Mouse (Mus musculus): ENCODE data around the gene Slc31a1.

Gene Slc31a1

DNA sequence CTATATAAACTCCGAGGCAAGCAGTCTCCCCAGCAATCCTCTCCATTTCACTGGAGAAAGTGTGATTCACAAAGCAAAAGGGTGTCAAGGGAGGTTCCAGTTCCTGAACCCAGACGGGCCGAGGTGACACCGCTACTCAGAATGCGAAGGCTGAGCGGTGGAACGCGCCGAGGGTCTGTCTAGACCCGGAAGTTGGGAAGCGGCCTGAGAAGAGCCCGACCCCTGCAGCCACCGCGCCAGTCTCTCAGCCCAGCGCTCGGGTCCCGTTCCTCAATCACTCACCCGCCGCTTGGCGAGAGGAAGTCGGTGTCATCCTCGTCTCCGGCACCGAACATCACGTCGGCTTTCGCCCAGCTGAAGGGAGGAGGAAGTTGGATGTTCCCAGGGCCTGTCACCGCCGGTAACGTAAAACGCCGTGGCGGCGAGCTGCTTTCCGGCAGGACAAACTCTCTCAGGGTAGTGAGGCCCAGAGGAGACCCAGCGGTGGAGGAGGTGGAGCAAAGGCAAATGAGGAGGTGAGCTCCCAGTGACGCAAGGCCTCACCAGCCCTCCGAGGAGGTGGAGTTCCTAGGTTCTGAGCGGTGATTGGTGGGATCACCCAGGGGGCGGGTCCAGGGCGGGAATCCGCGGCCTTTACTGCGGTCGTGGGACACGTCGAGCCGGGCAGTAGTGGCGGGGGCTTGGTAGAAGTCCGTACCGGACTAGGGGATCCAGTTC is at the start of gene Slc31a1, which contains the start of gene Fkbp15:
Gene Slc31a1 (plus strand): TSS at position 640 of the 717 bp plus-strand sequence.
Gene Fkbp15 (minus strand): TSS at position 461 of the 717 bp plus-strand sequence.
- DNase-seq (ENCODE audit: low spot score) = peak; percentile 97

DNA sequence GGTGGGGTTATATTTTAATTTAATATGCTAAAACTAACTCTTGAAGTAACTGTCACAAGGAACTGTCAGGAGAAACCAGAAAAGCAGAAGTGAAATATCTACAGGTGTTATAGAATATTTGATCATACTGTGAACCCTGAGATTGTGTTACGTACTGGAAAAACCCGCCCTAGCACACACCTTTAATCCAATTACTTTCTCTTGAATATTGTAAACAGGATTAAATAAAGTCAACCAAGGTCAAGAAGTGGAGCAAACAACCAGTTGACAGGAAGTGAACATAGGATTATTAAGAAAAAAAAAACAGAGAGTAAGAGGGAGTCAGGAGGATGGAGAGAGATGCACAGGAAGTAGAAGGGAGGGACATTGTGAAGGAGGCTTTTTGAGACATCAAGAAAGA is 47.7 kb upstream of the Slc31a1 start:
- no peak for DNase-seq (ENCODE audit: low spot score)

DNA sequence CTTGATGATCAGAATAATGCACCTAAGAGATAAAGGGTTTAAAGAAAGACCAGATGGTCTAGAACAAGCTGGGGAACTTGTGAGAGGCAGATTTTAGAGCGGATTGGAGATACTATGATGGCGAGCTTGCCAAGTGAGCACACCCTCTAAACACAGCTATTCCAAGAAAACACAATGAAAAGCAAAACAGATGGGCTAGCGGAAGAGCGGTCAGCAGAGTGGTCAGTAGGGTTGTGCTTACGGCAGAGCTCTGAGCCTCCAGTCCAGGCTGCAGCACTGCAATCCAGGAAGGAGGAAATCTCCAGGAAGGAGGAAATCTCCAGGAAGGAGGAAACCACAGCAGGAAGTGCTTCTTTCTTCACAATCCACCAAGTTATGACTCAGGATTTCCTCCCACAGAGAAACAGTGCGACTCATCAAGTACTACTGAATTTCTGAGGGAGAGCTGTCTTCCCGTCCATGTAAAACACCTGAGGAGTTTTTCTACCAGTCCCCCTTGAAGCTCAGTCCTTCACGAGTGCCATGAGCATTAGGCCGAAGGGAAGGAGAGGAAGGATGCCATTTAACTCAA is 46.8 kb upstream of the Slc31a1 start:
- no peak for DNase-seq (ENCODE audit: low spot score)

DNA sequence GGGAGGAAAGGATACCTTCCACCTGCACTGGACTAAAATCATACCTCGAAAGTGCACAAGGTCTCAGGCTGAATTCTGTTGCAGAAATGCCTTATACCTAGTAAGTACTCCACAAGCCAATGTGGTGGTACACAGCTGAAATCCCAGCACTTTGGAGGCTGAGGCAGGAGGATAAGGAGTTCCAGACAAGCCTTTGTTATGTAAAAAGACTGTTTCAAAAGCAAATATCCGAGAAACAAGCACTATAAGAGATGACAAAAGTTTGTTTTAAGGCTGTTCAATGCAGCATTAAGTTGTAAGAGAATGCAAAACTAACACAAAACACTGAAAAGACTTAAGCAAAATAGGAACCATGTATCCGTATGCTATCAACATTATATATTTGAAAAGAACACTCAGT is 46.0 kb upstream of the Slc31a1 start:
- no peak for DNase-seq (ENCODE audit: low spot score)

DNA sequence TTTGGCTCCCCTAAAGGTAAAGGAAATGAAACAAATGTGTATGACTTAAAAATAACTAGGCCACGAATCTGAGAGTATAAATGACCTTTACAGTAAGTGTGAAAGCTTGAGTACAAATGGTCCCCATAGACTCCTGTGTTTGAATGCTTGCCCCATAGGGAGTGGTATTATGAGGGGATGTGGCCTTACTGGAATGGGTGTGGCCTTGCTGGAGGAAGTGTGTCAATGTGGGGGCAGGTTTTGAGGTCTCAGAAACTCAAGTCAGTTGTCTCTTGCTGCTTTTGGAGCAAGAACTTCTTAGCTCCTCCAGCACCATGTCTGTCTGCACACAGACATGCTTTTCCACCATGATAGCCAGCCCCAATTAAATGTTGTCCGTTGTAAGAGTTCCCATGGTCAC is 44.1 kb upstream of the Slc31a1 start:
- no peak for DNase-seq (ENCODE audit: low spot score)

DNA sequence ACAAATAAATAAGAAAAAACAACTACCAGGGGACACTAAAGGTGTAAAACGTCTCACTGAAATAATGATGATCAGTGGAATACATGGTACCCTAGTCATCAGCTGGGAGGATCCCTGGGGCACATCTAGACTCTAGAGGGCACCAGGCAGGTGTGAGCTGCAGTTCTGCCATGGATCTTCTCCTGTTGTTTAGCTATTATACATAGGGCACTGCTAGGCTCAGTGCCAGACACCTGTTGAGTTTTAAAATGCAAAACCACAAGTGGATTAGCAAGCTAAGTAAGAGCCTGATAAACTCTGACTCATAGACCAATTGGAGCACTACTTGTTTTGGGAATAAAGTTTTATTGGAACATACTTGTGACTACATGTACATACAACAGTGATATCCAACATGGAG is 42.2 kb upstream of the Slc31a1 start:
- DNase-seq (ENCODE audit: low spot score) = no peak

DNA sequence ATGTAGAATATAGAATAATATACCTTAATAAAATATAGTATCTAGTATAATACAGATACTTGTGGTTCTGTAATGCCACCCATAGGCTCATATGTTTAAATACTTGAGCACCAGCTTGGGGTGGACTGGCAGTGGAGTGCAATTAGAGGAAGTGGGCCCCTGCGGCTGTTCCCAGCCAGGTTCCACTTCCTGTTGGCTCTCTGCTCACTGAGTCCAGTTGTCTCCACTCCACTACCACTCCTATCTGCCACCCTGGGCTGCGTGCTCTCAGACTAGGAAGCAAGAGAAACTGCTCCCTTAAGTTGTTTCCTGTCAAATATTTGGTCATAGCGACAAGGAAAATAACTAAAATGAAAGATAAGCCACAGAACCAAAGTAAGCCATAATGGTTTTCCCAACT is 37.8 kb upstream of the Slc31a1 start:
- no peak for DNase-seq (ENCODE audit: low spot score)

DNA sequence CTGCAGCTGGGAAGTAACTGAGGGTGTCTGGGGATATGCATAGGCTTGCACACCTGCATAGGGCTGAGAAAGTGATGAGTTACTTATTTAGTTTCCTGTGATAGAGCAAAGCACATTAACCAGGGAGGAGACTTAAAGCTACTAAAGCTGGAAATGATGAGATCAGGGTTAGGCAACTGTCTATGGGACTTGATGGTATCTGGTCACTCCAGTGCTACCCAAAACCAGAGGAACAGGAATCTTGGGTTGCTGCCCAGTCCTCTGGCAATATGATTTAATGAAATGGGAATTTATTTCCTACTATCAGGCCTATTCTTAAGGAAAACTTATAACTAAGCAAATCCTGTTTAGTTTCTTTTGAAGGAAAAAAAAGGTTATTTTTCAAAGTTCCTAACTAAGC is 34.4 kb upstream of the Slc31a1 start:
- no peak for DNase-seq (ENCODE audit: low spot score)

DNA sequence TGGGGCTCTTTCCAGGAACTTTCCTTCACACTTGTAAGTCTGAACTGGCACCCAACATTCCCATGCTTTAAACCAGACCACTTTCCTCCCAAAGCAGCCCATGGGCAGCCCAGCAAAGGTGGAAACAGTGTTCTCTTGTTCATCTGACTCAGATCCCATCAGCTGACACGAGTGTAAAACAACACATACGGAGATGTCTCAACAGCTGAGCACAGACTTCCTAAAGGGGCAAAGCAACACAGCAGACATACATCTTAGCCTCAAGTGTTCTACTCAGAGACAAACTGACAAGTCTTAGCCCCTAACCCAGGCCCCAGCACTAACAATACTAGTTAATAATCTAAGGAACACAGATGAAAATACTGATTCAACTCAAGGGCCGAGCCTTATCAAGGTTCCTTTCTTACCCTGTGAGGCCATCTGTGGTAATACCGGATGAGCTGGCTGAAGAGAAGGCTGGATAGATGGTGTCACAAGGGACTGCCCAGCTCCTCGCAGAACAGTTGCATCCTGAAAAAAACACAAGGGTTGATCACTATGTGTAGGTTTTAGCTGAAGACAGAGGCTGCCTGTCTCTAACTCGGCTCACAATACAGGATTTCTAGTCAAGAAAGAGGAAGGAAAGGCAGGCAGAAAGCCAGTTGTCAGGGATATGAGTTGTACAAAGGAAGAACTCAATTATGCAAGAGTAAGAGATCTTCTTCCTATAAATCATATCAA is 31.4 kb upstream of the Slc31a1 start:
- DNase-seq (ENCODE audit: low spot score) = no peak

DNA sequence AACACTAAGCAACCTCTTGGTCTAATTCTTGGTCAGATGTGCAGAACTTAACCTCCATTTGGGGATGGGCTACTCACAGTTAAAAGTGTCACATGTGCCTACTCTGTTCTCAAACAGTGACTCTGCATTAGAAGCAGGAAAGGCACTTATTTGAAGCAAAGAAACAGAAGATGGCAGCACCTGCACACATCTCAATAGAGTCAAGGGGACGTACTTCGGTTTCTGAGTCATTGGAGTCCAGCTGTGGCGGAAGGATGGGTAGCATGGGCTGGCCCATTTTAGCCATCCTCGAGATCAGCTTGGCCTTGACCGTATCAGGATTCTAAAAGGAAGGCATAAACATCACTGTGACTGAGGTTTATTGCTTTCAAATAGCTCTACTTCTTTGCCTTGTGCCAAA is 28.6 kb upstream of the Slc31a1 start:
- no peak for DNase-seq (ENCODE audit: low spot score)

DNA sequence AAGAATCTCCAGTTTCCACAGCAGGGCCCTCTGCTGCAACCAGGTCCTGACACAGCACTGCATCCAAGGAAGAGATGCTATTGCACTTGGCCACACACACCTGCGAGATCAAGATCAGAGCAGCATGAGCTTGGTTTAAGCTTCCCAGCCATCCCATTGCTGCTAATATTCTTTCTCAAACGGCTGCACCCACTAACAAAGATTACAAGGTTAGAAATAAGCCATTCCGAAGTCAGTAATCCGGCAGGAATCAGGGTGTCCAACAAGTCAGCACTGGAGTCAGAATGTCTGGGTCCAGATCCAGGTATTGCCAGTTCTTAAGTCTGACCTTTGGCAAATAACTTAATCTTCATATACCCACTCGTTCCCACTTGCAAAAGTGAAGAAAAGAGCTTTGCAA is 22.0 kb upstream of the Slc31a1 start:
- no peak for DNase-seq (ENCODE audit: low spot score)

DNA sequence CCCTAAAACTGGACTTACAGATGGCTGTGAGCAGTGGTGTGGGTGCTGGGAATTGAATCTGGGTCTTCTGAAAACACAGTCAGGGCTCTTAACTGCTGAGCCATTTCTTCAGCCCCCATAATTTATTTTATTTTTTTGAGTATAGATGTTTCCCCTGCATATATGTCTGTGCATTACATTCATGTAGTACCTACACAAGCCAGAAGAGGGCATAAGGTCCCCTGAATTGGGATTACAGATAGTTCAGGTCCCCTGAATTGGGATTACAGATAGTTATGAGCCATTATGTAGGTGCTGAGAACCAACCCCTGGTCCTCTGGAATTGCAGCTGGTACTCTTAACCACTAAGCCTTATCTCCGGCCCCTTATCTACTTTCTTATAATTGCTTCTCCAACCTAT is 16.5 kb upstream of the Slc31a1 start:
- DNase-seq (ENCODE audit: low spot score) = no peak

DNA sequence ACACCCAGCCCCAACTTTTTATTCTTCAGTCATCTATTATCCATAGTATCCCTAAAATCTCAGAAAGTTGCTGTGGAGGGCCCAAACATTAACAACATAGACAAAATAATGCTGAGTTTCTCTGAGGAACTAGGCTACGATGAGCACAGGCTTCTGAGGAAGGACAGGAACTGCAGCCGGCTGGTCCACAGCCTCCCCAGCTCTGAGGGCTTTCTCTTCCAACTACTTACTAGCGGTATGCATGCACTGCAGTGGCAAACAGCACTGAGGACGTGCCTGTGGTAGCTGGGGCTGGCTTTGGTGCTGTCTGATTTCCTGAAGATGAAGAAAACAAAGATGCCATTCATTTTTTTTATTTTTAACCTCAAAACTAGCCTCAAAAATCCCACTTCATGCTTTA is 14.7 kb upstream of the Slc31a1 start:
- no peak for DNase-seq (ENCODE audit: low spot score)

DNA sequence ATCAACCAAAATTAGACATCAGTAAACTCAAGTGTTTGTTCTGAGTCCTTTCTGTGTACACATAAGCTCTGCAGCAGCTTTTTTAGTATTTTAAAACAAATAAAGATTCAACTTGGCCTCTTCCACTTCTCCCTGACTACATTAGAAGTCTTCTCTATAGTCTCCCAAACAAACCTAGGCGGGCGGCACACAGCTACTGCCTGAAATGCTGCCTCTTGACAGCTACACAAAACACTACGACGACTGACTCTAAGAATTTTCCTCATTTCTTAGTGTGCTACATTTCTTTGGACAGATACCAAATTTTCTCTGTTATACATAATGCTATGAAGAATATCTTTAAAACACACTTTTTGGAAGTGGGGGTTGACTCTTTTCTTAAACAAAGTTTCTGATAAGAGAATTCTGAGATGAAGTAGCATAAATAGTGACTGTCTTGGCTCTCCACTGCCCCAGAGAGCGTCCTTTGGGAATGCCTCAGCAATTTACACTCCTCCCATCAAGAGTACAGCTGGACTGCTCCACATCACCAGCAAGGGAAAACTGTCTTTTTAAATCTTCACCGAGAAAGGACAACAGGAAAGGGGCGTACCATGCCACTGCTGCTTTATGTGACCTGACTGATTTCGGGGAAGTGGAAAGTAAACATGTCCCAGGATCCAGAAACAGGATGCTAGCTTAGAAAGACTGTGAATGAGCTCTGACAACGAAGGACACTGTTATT is 12.8 kb upstream of the Slc31a1 start:
- no peak for DNase-seq (ENCODE audit: low spot score)

DNA sequence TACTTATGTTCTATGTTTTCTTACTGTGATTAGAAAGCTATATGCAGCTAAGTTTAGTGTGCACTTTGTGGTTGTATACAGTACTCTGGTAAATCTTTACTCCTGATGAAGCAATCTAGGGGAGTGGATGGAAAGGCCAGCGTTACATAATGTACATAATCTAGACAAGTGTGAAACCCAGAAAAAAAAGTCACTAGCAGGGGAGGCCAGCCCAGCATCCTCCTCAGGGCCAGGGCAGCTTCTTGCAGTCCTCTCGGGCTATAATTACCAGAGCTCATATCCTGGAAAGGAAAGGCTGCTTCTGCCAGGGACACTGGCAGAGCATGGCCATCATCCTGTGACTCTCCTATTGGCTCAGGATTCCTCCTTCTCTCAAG is 12.2 kb upstream of the Slc31a1 start:
- DNase-seq (ENCODE audit: low spot score) = no peak

DNA sequence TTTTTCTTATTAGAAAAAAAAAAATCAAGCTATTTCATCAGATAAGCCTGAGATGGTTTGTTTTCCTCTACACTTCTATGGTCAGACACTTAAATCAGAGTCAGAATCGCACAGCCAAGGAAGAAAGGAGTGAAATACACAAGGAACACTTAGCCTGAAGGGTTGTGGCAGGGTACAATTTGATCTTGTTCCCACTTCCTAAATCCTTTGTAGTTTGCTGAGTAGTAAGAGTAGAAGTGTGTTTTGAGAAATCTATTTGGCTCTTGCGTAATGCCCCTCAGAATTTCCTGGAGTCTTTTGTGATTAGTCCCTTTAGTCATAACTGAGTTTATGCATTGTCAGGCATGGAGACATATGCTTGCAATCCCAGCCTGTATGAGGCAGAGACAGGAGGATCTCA is 11.2 kb upstream of the Slc31a1 start:
- no peak for DNase-seq (ENCODE audit: low spot score)

DNA sequence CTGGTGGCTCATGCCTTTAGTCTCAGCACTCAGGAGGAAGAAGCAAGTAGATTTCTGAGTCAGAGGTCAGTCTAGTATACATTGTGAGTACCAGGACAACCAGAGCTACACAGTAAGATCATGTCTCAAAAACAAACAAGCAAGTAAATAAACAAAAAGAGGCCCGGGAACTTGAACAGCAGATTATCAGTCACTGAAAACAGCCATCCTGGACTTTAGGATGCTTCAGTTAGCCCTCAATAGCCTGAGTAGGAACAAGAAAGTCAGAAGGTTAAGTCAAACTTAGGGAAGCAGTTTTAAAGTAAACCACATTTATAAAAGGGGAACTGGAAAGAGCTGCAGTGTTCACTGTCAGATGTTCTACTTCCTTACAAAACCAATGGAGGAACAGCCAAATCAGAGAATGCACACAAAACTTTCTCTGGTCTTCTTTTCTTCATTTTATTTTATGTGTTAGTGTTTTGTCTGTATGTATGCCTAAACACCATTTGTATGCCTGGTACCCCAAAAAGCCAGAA is 2.8 kb upstream of the Slc31a1 start:
- no peak for DNase-seq (ENCODE audit: low spot score)

DNA sequence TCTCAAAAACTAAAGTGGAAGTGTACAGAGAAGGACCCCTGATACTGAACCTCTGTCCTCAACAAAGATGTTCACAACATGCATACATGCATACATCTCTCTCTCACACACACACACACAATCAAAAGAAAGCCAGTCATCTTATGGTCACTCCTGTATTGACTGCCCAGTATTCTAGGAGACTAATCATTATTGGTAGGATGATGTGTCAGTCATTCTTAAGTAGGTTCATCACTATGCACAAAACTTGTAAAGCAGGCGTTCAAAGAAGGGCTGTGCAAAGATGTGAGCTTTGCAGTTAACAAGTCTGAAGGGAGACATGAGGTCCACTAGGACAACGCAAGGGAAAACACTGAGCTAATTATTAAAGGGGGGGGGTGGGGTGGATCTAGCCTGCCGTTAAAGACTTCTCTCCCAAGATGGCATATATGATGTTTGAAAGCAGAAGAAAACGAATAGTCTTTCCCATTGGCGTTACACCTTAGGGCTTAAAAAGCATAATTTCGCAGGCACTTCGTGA is 1.2 kb upstream of the Slc31a1 start:
- DNase-seq (ENCODE audit: low spot score) = no peak

DNA sequence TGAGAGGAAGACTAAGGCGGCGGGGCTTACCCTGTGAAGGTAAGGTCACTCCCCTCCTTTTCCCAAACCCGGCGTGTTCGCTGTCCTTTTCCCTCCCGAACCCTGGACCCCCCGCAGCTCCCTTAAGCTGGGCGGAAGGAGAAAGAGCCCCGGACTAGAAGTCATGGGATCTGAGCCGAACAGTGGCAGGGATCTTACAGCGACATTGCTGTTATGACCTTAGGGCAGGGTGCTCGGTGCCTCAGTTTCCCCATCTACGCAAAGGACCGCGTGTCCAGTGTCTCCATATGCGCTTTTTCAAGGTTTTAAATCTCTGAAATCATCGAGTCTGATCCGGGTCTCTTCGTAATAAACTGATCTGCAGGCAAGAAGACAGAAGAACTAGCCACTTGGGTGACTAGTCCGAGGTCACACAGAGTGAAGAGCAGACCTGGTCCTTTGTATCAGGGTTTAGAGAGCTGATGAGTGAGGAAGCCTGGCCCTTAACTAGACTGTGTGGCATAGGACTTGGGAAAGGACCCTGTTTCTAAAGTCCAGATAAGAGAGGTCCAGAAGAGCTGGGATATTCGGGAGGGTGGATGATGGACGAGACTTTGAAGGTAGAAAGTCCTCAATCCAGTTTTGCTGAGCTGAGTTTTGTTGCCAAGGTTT is 403 bp downstream of the Slc31a1 start:
- DNase-seq (ENCODE audit: low spot score) = no peak

DNA sequence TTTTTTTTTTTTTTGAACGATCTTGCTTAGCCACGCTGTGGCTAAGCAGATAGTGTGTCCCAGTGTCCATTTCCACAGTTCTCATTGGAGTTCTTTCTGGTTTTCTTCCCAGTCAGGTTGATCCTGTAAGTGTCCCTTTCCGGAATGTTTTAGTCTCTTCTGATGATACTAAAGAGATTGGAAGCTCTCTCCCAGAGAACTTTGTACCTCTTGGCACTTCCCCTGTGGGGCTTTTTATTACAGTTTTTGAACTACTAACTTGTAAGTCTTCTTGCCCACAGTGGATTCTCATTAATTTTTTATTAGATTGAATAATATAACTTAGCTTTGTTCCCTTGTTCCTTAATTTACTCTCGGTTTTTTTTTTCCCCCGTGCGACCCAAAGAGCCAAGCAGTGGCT is 1.0 kb downstream of the Slc31a1 start:
- no peak for DNase-seq (ENCODE audit: low spot score)

DNA sequence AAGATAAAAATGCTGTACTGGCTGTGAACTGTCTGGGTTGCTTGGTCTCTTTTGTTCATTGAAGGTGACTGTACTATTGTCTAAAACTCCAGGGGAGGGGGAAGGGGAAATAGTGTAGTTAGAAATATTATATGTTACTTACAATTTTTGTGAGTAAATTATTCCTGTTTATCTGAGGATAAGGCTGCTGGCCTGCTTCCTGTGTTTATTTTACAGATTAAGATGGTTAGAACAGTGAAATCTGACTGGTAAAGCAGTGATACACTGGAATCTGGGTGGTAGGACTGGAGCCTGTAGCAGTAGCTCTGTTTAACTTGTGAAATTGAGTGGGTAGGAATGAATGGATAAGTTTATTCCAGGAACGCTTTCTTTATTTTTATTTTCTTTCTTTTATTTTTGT is 1.5 kb downstream of the Slc31a1 start:
- no peak for DNase-seq (ENCODE audit: low spot score)

DNA sequence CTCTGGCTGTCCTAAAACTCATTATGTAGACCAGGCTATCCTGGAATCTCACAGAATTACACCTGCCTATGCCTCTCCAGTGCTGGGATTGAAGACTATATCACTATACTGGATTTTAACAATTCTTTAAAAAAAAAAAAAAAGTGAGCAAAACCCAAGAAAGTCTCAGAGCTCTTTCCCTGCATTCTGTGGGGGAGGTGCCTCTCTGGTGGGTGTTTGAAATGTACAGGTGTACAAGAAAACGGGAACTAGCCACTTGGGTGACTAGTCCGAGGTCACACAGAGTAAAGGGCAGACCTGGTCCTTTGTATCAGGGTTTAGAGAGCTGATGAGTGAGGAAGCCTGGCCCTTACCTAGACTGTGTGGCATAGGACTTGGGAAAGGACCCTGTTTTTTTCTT is 1.9 kb downstream of the Slc31a1 start:
- no peak for DNase-seq (ENCODE audit: low spot score)

All from ovary, adult 18-20 months (tissue).